Mouse (Mus musculus): ENCODE measurements around the gene Sgpl1. TPM values are rescaled to one million over a fixed set of nuclear protein-coding genes. Genes with fewer than 3 reads are reported as not detected.
A peak's percentile ranks its signal among the peaks of the same experiment; 100 is the strongest.

Sgpl1 gene
- total RNA-seq (2021): 69.3 and 80.6 TPM in 2 replicates
- long read RNA-seq, experiment 1, full-length matches to known transcripts: 38 of 67 reads
- long read RNA-seq, experiment 1, partial matches to known transcripts: 12 of 67 reads
- long read RNA-seq, experiment 1, other reads (novel, unspliced or antisense): 17 of 67 reads
- long read RNA-seq, experiment 2, full-length matches to known transcripts: 29 of 59 reads
- long read RNA-seq, experiment 2, partial matches to known transcripts: 8 of 59 reads
- long read RNA-seq, experiment 2, other reads (novel, unspliced or antisense): 22 of 59 reads

DNA sequence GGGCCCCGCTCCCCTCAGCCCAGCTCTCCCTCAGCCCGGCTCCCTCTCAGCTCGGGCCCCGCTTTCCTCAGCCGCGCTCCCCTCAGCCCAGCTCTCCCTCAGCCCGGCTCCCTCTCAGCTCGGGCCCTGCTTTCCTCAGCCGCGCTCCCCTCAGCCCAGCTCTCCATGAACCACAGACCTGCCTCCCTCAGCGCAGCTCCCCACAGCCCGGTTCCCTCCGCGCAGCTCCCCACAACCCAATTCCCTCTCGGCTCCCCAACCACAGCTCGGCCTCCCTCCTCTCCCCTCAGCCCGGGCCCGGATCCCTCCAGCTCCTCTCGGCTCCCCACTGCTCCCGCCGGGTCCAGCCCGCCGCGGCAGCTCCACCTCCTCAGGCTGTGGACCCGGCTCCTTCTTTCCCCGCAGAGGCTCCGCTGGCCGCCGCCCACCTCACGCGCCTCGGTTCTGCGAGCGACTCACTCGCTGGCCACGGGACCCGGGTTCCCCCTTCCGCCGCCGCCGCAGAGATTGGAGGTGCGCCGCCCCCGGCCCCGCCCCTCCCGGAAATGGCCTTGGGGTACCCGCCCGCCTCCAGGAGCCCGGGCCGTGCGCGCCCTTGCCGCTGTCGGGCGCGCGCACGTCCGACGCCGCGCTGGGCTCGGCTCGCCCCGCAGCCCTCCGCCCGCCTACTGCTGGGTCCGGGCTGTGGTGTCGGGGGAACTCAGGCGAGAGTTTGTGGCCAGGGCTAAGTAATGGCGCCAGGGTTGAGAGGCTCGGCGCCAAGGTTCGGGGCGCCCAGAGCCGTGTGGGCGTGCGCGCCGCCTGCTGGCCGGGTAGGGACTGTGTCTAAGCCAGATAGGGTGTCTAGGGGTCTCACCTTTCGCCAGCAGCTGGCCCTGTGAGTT lies at the start of gene Sgpl1:
Sgpl1 (minus strand) TSS at position 547 of the 884 bp plus-strand sequence.
- peak; percentile 97 for DNase-seq

DNA sequence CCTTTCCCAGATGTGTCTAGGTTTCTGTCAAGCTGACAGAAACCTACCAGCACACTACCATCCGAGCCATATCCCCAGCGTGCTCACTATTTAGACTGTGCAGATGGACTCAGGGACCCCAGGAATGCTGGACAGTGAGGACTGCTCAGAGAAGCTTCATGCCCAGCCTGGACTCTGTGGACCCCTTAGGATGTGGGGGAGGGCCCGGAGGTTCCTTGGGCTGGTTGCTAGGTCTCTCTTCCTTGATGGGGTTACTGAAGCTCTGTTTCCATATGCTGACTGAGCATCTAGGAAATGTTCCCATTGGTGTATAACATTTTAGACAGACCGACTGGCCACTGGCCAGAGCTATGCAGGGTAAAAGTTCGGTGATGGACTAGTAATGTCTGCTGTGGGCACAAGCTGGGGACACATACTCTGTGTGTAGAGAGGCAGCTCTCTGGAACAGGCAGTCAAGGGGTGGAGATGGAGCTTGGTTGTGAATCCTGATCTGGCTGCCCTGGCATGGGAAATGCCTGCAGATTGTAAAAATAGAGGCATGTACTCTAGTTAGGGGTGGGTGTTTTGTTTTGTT lies 48.3 kb upstream of the Sgpl1 start:
- DNase-seq: no peak

DNA sequence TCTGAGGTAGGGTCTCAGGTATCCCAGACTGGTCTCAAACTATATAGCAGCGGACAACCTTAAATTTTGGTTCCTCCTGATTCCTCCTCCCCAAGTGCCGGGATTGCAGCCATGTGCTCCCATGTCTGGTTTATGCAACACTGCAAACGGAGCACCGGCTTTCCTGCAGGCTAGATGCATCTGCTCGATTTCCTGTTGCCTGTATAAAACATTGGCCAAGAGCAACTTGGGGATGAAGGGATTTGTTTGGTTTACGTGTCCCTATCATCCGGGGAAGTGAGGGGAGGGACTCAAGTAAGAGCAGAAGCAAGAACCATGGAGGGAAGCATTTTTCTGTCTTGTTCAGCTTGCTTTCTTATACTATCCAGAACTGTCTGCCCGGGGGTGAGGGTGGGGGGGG lies 47.7 kb upstream of the Sgpl1 start:
- no peak for DNase-seq

DNA sequence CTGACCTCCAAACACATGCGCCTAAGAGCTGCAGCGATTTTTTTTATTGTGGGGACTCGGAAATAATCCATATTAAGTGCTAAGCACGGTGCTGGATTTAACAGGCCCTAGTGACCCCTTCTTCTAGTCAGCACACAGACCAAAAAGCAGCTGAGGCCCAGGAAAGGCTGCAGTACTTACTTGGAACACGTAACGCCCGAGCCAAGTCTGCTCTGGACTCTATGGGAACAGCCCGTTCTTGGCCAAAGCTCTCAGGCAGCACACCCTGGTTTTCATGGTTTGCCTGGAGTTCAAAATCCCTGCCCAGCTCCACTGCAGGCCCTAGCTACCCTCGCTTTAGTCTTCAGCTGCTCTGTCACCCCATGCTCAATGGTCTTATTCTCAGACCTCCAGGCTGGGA lies 47.1 kb upstream of the Sgpl1 start:
- no peak for DNase-seq

DNA sequence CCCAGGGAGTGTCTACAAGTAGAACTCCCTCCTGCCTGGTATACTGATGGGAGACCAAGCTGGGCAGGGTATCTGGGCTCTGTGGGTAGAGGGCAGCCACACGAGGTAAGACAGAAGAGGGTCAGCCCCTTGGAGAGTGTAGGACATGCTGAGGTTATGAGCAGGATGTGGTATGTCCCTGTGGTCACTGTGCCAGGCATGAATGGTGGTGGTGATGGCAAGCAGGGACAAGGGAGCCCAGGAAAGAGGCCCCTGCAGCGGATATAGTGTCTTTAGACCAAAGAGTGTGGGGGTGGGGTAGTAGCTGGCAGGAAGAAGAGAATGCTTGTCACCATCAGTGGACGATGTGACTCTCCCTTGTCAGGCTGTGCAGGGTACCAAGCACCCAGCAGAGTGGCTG lies 40.5 kb upstream of the Sgpl1 start:
- no peak for DNase-seq

DNA sequence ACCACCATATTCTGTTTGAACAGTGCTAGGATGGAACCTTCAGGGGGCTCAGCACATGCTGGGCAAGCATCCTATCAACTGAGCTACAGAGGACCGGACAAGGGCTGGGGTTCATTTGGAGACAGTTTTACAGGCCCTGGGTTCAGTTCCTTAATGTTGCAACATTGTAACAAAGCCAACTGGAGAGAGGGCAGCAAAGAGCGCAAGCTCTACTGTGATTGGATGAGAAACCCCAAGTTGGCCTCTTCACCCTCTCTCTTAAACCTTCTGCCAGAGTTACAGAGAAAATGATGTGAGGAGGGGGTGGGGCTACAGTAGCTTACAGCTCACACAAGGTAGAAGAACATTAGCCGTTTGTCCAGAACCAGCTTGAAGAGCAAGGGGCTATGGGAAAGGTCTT lies 39.5 kb upstream of the Sgpl1 start:
- DNase-seq: no peak

DNA sequence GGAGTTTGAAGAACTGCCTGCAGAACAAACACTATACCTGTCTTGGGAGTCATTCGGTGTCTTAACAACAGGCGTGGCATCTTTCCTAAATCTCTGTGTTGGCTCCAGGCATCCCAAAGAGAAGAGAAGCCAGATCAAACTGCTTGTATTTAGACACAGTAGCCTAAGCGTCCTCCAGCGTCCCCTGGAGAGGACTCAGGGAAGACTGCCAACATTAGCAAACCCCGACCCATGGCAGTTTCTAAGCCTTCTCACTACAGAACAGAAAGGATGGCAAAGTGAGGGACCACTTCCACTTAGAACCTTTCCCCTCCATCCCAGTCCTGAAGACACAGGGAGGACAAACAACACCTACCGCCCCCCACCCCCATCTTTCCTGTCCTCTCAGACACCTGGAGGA lies 32.4 kb upstream of the Sgpl1 start:
- no peak for DNase-seq

DNA sequence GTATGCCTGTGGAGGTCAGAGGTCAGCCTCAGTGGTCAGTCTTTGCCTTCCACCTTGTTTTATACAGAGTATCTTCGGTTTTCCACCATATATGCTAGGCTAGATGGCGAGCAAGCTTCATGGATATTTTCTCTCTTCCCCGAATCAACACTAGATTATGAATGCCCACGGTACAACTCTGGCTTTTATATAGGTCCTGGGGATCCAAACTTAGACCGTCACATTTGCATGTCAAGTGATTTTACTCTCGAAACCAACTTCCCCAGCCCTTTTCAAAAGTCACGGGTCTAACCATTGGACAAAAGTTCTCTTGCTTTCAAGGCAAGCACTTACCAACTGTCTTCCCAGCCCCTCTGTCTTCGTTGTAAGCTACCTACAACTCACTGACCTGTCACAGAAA lies 31.2 kb upstream of the Sgpl1 start:
- no peak for DNase-seq

DNA sequence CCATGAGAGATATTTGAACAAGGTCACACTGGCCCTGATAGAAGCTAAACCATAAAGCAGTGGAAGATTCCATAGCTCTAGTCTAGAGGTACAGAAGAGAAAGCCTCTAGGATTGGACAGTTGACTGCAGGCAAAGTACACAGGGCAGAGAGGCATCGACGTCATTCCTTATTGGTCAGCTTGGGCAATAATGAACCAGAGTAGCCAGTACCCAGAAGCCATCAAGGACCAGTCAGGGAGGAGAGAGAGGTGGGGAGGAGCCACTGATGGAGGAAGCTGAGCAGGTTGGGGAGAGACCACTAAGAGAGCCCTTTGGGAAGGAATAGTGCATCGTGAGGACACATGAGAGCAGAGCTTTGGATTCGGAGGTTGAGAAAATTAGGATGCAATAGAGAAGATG lies 30.2 kb upstream of the Sgpl1 start:
- DNase-seq: no peak

DNA sequence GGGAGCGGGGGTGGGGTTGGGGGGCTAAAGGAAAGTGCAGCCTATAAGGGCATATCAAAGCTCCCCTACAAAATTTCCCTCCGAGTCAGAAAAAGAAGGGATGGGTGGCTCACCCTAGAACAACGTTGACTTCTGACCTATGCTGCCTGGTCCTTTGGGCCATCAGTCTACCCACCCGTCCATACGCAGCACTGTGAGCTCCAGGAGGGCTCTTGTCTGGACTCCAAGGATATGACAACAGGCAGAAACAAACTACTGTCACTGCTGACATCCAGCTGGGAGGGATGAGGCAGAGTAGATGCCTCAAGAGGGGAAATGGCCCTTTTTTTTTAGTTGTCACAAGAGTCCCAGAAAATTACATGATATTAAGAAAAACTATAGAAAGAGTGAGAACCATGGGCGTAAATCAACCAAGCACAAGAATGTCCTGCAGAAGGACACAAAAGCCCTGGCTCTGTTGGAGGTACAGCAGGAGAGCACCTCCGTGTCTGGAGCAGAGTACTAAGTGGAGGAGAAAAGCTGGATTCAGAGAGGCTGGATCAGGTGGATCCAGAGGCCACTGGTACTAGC lies 28.8 kb upstream of the Sgpl1 start:
- DNase-seq: no peak

DNA sequence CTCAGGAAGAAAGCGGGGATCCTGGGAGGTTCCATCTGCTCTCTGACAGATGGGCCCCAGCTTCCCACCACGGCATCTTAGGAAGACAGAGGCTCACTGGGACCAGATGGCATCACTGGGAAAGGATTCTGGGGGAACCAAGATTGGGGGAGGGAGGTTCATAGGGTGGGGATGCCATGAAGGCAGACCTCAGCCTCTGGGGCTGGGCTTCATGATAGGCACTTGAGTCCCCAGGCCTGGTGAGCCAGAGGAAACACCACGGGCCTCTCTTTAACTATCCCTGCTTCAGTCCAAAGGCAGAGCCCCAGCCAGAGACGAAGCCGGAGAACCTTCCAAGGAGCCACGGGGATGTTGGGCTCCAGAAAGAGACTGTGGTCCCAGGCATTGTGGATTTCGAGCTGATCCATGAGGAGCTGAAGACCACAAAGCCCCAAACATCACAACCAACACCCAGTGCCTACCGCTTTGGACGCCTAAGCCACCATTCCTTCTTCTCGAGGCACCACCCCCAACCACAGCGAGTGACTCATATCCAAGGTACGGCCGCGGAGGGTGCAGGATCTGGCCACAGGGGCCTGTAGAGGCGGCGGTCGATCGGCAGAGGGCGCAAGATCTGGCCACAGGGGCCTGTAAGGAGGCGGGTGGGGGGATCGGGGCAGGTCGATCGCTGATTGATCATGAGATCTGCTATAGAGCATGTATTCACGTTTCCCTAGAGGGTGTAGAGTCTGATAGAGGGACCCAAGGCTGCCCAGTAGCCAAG lies 28.1 kb upstream of the Sgpl1 start:
- peak; percentile 54 for DNase-seq

DNA sequence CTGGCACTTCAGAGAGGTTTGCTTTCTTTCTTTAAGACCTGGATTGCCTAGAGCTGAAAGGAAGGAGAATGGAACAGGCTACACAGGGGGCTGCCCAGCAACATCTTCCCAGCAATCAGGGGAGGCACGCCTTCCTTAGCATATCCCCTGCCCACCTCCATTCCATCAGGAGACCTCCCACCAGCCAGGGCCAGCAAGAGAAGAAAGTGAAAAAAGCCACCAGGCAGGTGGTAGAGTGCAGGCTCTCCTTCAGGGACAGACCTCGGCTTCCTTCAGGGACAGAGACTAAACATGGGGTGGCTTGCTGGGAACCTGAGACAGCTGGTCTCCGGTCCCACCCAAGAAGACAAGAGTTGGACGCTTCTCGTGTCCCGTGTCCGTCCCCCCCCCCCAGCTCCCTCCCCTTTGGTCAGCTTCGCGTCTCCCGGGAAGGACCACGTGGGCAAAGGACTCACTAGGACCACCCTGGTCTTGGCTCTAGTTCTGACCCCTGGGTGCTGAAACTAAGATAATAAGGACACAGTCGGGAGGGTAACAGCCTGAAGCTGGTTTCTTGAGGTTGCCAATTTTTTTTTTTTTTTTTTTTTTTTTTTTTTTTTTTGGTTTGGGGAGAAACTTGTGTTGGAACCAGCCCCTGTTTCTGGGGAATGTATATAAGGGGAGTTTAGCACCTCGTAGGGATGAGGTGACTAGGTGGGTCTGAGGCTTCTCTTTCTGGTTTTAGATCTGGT lies 27.4 kb upstream of the Sgpl1 start:
- DNase-seq: no peak

DNA sequence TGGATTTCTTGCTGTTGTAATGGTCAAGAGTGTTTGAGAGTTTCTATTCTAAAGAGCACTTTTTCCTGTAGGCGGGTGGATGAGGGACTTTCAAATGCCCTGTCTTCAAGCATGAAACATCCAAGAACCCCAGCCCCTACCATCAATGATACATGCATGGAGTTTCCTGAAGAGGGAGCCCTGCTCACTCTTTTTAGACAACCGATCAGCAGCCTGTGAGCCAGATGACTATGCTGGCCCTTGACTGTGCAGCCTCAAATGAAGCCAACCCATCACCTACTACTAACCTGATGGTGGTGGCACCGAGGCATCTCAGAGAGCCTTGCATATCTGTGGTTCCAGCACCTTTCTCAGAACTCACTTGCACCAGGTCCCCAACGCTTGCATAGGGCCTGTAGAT lies 25.0 kb upstream of the Sgpl1 start:
- no peak for DNase-seq

DNA sequence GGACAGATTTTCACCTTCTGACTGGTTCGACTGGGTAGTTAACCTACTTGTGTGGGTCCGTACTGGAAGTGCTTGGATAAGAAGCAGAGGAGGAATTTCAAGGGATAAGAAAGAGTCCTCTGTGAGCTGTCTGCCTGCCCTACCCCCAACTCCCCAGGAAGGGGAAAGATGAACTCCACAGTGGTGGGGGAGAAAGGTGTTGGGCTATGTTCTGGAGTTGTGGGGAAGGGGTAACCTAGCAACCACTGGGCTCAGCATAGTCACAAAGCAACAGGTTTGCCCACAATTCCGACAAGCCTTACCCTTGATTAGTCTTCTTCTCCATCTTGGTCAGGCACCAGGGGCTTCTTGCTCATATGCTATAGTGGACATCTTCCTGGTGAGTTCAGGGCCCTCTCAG lies 24.2 kb upstream of the Sgpl1 start, which contains the start of gene Tbata:
Tbata (plus strand) TSS at position 301 of the 400 bp plus-strand sequence.
- DNase-seq: no peak

DNA sequence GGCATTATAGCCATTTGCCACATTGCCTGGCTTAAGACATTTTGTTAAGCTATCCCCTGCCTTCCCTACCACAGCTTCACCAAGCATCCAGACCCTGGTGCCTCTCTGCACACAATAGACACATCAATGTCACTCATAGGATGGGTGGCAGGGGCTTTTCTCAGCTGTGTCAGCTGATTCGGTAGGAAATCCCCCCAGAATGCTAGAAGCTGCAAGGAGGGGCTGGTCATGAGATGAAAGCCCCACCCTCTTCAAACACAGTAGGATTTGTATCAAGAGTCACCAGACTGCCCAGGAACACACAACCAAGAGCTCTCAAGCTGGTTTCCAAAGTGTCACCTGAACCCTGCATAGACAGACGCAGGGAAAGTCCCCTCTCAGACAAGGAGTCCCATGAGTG lies 20.9 kb upstream of the Sgpl1 start:
- no peak for DNase-seq

DNA sequence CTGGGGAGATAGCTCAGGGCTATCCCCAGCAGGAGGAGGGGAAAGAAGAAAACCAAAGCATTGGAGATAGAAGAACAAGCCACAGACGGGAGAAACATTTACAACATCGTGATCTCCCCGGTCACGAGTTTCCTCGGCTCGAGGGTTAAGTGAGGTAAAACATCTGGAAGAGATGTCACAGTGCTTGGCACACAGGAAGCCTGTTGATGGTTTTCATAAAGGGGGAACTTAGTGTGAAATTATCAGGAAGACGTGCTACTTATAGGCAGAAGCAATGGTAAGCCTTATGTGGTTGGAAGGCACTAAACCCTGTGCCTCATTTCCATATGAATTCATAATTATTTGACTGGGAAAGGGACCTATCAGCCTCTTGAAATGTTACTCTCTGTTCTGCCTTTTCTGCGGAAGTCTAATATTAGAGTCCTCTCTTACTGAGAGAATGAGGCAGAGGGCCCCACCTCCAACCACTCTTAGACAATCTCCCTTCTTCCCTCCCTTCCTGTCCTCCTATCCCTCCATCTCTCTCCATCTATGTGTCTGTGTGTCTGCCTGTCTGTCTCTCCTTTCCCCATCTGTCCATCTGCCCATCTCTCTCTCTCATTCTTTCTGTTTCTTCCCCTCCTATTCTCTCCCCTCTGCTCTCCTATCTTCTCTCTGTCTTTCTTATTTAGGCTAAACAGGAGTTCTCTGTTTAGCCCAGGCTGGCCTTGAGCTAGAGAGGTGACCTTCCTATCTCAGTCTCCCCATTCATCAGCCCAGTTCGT lies 20.0 kb upstream of the Sgpl1 start:
- no peak for DNase-seq

DNA sequence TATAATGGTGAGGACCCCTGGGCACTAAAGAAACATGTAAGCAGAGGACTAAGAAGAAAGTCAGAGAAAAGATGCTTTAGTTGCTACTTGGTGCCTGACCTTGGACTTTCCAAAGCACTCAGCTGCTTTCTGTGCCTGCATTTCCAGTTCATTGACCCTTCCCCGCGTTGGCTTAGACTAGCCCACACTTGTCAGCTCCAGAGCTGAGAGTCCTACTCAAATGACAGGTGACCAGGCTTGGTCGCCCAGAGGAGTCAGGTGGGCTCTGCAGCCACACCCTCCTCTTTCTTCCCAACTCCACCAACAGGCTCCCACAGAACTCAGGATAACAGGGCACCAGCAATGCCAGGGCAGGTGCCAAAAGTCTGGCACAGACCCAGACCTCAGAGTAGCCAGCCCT lies 14.9 kb upstream of the Sgpl1 start:
- peak; percentile 35 for DNase-seq

DNA sequence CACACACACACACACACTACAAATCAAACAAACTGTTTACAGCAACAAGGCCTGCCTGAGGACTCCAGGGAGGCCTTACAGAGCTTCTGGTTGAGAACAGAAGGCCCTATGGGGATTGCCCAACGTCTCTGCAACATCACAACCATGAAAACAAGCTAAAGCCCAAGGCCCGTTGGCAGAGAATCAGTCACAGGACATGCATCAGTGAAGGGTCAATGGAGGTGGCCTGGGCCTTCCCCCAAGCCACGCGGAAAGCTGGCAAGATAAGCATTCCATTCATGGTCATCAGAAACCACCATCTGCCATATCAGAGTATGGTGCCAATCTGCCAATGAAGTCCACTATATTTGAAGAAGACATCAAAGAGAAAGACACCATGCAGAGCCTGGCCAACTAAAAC lies 13.2 kb upstream of the Sgpl1 start:
- DNase-seq: peak; percentile 79

DNA sequence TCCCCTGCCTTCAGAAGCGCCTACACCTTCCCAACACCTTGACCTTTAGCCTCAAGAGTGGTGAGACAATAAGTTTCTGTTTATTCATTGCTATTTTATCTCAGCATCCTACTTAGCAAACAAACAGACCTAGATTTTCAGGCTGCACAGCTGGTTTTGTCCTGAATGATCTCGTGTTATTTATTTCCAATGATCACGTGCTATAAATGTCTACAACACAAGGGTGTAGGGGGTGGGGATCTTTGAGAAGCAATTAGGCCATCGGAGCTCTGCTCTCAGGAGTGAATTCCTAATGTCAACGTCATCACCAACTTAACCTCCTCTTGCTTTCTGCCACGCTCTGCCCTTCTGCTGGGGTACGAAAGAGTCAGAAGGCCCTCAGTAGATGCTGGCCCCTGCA lies 12.6 kb upstream of the Sgpl1 start:
- DNase-seq: no peak

DNA sequence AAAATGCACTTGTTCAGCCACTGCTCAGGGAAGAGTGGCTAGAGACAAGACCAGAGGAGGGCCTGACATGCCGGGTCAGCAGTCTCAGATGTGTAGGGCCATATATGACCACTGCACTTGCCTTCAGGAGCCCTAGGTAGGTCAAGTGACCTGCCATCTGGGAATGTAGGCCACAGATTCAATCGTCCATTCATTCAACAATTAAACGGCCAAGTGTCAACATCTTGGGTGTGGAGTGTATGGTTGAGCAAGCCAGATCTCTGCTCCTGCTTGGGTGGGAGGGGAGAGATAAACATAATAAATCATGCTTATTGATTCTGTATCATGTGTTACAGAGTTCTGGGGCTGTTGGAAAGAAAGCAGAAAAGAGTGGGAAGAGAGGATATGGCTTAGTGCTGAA lies 11.1 kb upstream of the Sgpl1 start:
- DNase-seq: no peak

DNA sequence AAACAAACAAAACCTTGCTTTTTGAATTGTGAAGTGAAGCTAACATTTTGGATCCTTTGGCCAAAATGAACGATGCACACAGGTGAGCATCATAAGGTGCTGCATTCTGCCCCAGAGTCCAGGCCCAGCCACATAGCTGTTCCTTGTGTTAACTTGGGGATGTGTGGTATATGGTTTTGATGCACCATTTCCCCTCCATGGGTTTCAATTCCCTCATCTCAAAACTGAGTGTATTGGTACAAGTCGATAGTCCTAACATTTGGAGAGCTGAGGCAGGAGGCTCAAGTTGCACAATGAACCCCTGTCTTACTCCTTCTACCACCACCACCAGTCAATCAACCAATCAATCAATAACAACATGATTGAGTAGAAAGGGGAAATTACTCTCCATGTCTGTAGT lies 8.9 kb upstream of the Sgpl1 start:
- DNase-seq: no peak

Data from adrenal gland, postnatal 14 days (tissue).